ENCODE assay signal across 8 mouse cellular contexts in genomic region chr17:46525579-46526307, GRCm38 (mm10). TPM values are rescaled to one million over a fixed set of nuclear protein-coding genes. Genes with fewer than 3 reads are reported as not detected.
DNase-seq lines count a peak whose midpoint lies in the region; TF ChIP-seq lines count a peak whose summit lies in the region.

No protein-coding gene starts in this region.

- peaks cover 31% of the 10 kb centered on the region for H3K27me3 ChIP-seq in hindbrain, embryonic 10.5 days (ENCODE audit: insufficient read depth, poor library complexity, severe bottlenecking)

- 37% methylated on average over 12 of the region's 12 CpGs for WGBS in hindbrain, embryonic 10.5 days

- H3K4me3 ChIP-seq in ES-E14 (ENCODE audit: insufficient read depth in 1 of 2, low read depth in 1 of 2, low read length in 2 of 2, poor library complexity in 1 of 2, severe bottlenecking in 1 of 2): no peak overlapping the region
- H3K4me3 ChIP-seq in hindbrain, embryonic 10.5 days: no peak overlapping the region

- in situ Hi-C loops in ES-E14 (cut with MboI; ENCODE audit: low sequenced_read_pairs in 2 of 2, unreplicated experiment in 2 of 2): no loop called here

- H3K27ac ChIP-seq in ES-E14 (ENCODE audit: insufficient read depth, low read depth, low read length, poor library complexity, severe bottlenecking): no peak overlapping the region
- no peak overlapping the region for H3K27ac ChIP-seq in hindbrain, embryonic 10.5 days

- peaks cover 0 to 4% of the 10 kb centered on the region in 2 experiments; a peak in 1 of 4 replicates for H3K4me1 ChIP-seq in ES-E14 (ENCODE audit: control insufficient read depth in 2 of 2, insufficient read depth in 2 of 2, low read length in 2 of 2, poor library complexity in 1 of 2)
- H3K4me1 ChIP-seq in hindbrain, embryonic 10.5 days (replicated peaks): peaks cover 20% of the 10 kb centered on the region

- peak; percentile 81 for DNase-seq in ES-E14 (ENCODE audit: low read depth, low spot score)
- peak; percentile 88 for DNase-seq in brain, adult 2 months (ENCODE audit: low read depth, low spot score)
- DNase-seq in fat pad, adult 2 months (ENCODE audit: extremely low read depth, low read depth, low spot score): peak; percentile 18
- DNase-seq in hindbrain, embryonic 10.5 days (ENCODE audit: low spot score): peak; percentile 81
- DNase-seq in layer of hippocampus, postnatal 10 days (ENCODE audit: low spot score in 2 of 2): peak; percentile 77 to 83
- DNase-seq in lung, postnatal 36 days: peak; percentile 81
- DNase-seq in right cerebral cortex, postnatal 10 days (ENCODE audit: low spot score in 2 of 2): peak; percentile 64 to 81
- DNase-seq in urinary bladder, postnatal 4 days (ENCODE audit: low spot score in 2 of 2): peak; percentile 58 to 84

- no peak overlapping the region for H3K9ac ChIP-seq in ES-E14 (ENCODE audit: insufficient read depth, low read depth, low read length, poor library complexity, severe bottlenecking)

- no peaks in the 10 kb centered on the region for H3K36me3 ChIP-seq in ES-E14 (ENCODE audit: control insufficient read depth, insufficient read depth, low read length, poor library complexity, severe bottlenecking)
- H3K36me3 ChIP-seq in hindbrain, embryonic 10.5 days: 0 out of 2 replicates have a peak, but pooled peaks cover 5% of the 10 kb centered on the region

- H3K9me3 ChIP-seq in ES-E14 (ENCODE audit: control insufficient read depth, insufficient read depth, low read depth, low read length): no peaks in the 10 kb centered on the region
- no peaks in the 10 kb centered on the region for H3K9me3 ChIP-seq in hindbrain, embryonic 10.5 days

TF ChIP-seq in ES-E14, 5 proteins besides CTCF, POLR2A, EP300 and RAD21:
- TF ChIP-seq MAFK (IDR thresholded peaks at IDR 0.05; ENCODE audit: insufficient read depth, low read depth, low read length): no peak
- no peak for TF ChIP-seq CHD2 (IDR thresholded peaks at IDR 0.05; ENCODE audit: low read depth, low read length)
- peak; percentile 72; the same call in 1 of the 2 replicates for TF ChIP-seq ZC3H11A (IDR thresholded peaks at IDR 0.05; ENCODE audit: borderline replicate concordance, low read depth, low read length)

RNA-seq across cellular contexts. Expression of gene Cul9, which starts 20.4 kb away (rescaled TPM):
- total RNA-seq in ES-E14 (2012; rRNA removed): 1.8 and 4.5 TPM in 2 replicates
- polyA plus RNA-seq in hindbrain, embryonic 10.5 days (2016; fragmentation: Nextera tagmentation; extraction: Ambion mirVana): 4.5 and 7.6 TPM in 2 replicates
- 10 to 100 TPM; 42.1 to 52.6 TPM for total RNA-seq in layer of hippocampus, postnatal 10 days (2021)

RNA-seq across cellular contexts. Expression of gene Dnph1, which starts 29.2 kb away (rescaled TPM):
- 44.1 and 48.2 TPM in 2 replicates for total RNA-seq in ES-E14 (2012; rRNA removed)
- polyA plus RNA-seq in hindbrain, embryonic 10.5 days (2016; fragmentation: Nextera tagmentation; extraction: Ambion mirVana): 75.2 and 91.2 TPM in 2 replicates
- 1 to 10 TPM; 6.0 to 7.6 TPM for total RNA-seq in layer of hippocampus, postnatal 10 days (2021)

RNA-seq across cellular contexts. Expression of gene Srf, which starts 30.2 kb away (rescaled TPM):
- total RNA-seq in ES-E14 (2012; rRNA removed): 65.2 and 75.6 TPM in 2 replicates
- polyA plus RNA-seq in hindbrain, embryonic 10.5 days (2016; fragmentation: Nextera tagmentation; extraction: Ambion mirVana): 5.9 and 7.8 TPM in 2 replicates
- total RNA-seq in layer of hippocampus, postnatal 10 days (2021): 10 to 100 TPM; 46.4 to 53.9 TPM

RNA-seq across cellular contexts. Expression of gene Ttbk1, which starts 38.3 kb away (rescaled TPM):
- total RNA-seq in ES-E14 (2012; rRNA removed): 0.98 and 1.2 TPM in 2 replicates
- 1.4 and 2.1 TPM in 2 replicates for polyA plus RNA-seq in hindbrain, embryonic 10.5 days (2016; fragmentation: Nextera tagmentation; extraction: Ambion mirVana)
- 100 to 1,000 TPM; 106 to 107 TPM for total RNA-seq in layer of hippocampus, postnatal 10 days (2021)

Comparison
In these comparisons a context has a peak if more than half of its experiments do, and no peak if none do; other contexts are left out.
1. DNase-seq: peak in every context shown above with its lines; median percentile 88 in brain, adult 2 months; 81 in ES-E14; 81 in hindbrain, embryonic 10.5 days; 81 in lung, postnatal 36 days; 80 in layer of hippocampus, postnatal 10 days; 72 in right cerebral cortex, postnatal 10 days; 71 in urinary bladder, postnatal 4 days; 18 in fat pad, adult 2 months.